Mouse (Mus musculus): ENCODE measurements at regions not wholly inside any gene's neighbourhood (a gene's known extent, or its start where the extent isn't known, plus 50 kb on each side); places are given as distances from the start of the nearest gene placed in this dataset.

GRCm38 (mm10) chr3:143743649-143744048 lies 461.4 kb downstream of the Lmo4 start:
- TF ChIP-seq CTCF (IDR thresholded peaks at IDR 0.05; ENCODE audit: borderline replicate concordance, control insufficient read depth, extremely low read depth, insufficient read depth, low read length, poor library complexity), result no peak
- TF ChIP-seq POLR2A (IDR thresholded peaks at IDR 0.05; ENCODE audit: control insufficient read depth, extremely low read depth, insufficient read depth, low read length, poor library complexity), result no peak

Data from thymus, adult 2 months (tissue).